Mouse (Mus musculus) c-Kit-positive CD71-positive TER-119-negative erythroid progenitor cells, embryonic 14.5 days (primary cell): ENCODE data around the gene Taar6.

Source experiments
- DNase-seq: peaks from one replicate; pipeline ENCODE4 v3.0.0-alpha.2; 2013; ENCODE audit warnings: low read depth

Taar6 gene

GRCm38 (mm10) chr10:23937613-23938012 is 47.8 kb downstream of the Taar6 start:
- DNase-seq = no peak
